Mouse (Mus musculus) intestine, embryonic 15.5 days (tissue): ENCODE results near the gene Dlat. TPM values are rescaled to one million over a fixed set of nuclear protein-coding genes. Genes with fewer than 3 reads are reported as not detected.
A peak's percentile ranks its signal among the peaks of the same experiment; 100 is the strongest.
"Not testable (repeated sequence)": the region's sequence is repeated elsewhere in the genome, so short reads cannot be mapped to it uniquely, and the experiment has no call there.

Experiments used
- ATAC-seq: fragments of 200-750 bp; cut with Nextera tagmentation; 2 replicates; pipeline ENCODE4 v1.8.0; 2017; ENCODE audit warnings: moderate TSS enrichment, moderate library complexity
- H3K27ac ChIP-seq: fragments of 300-500 bp; sonication (generic); 2 replicates; pipeline ENCODE4 v1.5.1; 2015; ENCODE audit warnings: mild to moderate bottlenecking, inconsistent platforms
- H3K27me3 ChIP-seq: fragments of 300-500 bp; sonication (generic); replicated peaks from 2 replicates; pipeline ENCODE4 v1.6.1; 2015; ENCODE audit warnings: inconsistent platforms
- H3K36me3 ChIP-seq: fragments of 300-500 bp; sonication (generic); 2 replicates; pipeline ENCODE4 v1.6.1; 2015; ENCODE audit warnings: inconsistent platforms
- H3K4me1 ChIP-seq: fragments of 300-500 bp; sonication (generic); replicated peaks from 2 replicates; pipeline ENCODE4 v1.6.1; 2015; ENCODE audit warnings: inconsistent platforms
- H3K4me2 ChIP-seq: fragments of 300-500 bp; sonication (generic); replicated peaks from 2 replicates; pipeline ENCODE4 v1.6.1; 2015; ENCODE audit warnings: mild to moderate bottlenecking, inconsistent platforms
- H3K4me3 ChIP-seq: fragments of 300-500 bp; sonication (generic); replicated peaks from 2 replicates; pipeline ENCODE4 v1.5.1; 2015; ENCODE audit warnings: inconsistent platforms
- H3K9ac ChIP-seq: fragments of 300-500 bp; sonication (generic); 2 replicates; pipeline ENCODE4 v1.6.1; 2015; ENCODE audit warnings: inconsistent platforms
- H3K9me3 ChIP-seq: fragments of 300-500 bp; sonication (generic); 2 replicates; pipeline ENCODE4 v1.6.1; 2016; ENCODE audit warnings: inconsistent platforms
- WGBS: fragments of 180-500 bp; shearing (Covaris S2); methylation state at CpG from one replicate; pipeline ENCODE4 v1.1.7; 2015; 5-methylcytosine and 5-hydroxymethylcytosine counted together
- polyA plus RNA-seq: library from polyadenylated mRNA; unstranded; fragments of >200 nt; fragmentation: Nextera tagmentation; extraction: Ambion mirVana; gene quantifications from 2 replicates; pipeline ENCODE4 v1.2.1, GENCODE M21; 2015

Dlat gene
- polyA plus RNA-seq, 1 experiment from 2014 or later, result 63.5 TPM

GRCm38 (mm10) chr9:50646826-50647370 is 12.7 kb downstream of the Dlat start:
- peaks cover 19% of the 10 kb centered on the region for H3K36me3 ChIP-seq
- 84% methylated on average over 10 of the region's 10 CpGs for WGBS

DNA sequence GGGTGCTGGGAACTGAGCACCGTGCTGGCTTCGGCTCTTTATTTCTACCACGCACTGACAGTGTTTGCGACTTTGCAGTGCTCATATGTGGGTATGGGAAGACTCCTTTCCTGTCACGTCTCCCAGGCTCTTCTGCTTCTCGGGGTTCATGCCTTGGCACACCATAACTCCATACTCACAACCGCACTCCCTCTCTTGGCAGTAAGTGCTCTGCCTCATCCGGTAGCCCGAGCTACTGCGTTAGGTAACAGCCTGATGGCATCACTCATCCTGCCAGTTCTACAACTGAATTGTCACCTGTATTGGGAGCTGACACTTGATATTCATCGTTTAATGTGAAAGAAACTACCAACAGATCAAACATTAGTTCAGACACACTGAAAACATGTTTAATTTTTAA is 25.3 kb downstream of the Dlat start:
- peaks cover 14% of the 10 kb centered on the region for H3K36me3 ChIP-seq
- no peak overlapping the region for H3K4me3 ChIP-seq
- ATAC-seq, result no peak
- no peaks in the 10 kb centered on the region for H3K4me1 ChIP-seq
- H3K9me3 ChIP-seq, result no peaks in the 10 kb centered on the region
- H3K4me2 ChIP-seq, result no peak overlapping the region
- H3K27me3 ChIP-seq, result no peaks in the 10 kb centered on the region
- 93% methylated on average over 11 of the region's 11 CpGs for WGBS
- H3K9ac ChIP-seq, result no peak overlapping the region
- no peak overlapping the region for H3K27ac ChIP-seq

More at GRCm38 (mm10) chr9:50646826-50647370, 12.7 kb downstream of the Dlat start:
- no peak overlapping the region for H3K4me2 ChIP-seq
- no peak overlapping the region for H3K9ac ChIP-seq
- ATAC-seq, result no peak
- H3K27ac ChIP-seq, result no peak overlapping the region
- no peak overlapping the region for H3K4me3 ChIP-seq
- no peaks in the 10 kb centered on the region for H3K9me3 ChIP-seq
- no peaks in the 10 kb centered on the region for H3K4me1 ChIP-seq
- H3K27me3 ChIP-seq, result no peaks in the 10 kb centered on the region

- peaks cover 14% of the 10 kb centered on the region for H3K36me3 ChIP-seq
Measured at GRCm38 (mm10) chr9:50633059-50633458, 26.5 kb downstream of the Dlat start.

GRCm38 (mm10) chr9:50632016-50632688 is 27.4 kb downstream of the Dlat start:
- no peak overlapping the region for H3K4me2 ChIP-seq
- H3K4me1 ChIP-seq, result no peaks in the 10 kb centered on the region
- H3K36me3 ChIP-seq, result peaks cover 14% of the 10 kb centered on the region
- peak; percentile 36; the same call in 1 of the 2 replicates for ATAC-seq
- no peaks in the 10 kb centered on the region for H3K27me3 ChIP-seq
- no peak overlapping the region for H3K4me3 ChIP-seq
- no peak overlapping the region for H3K9ac ChIP-seq
- 84% methylated on average over 6 of the region's 6 CpGs for WGBS
- H3K27ac ChIP-seq, result no peak overlapping the region
- no peaks in the 10 kb centered on the region for H3K9me3 ChIP-seq

More at GRCm38 (mm10) chr9:50633059-50633458, 26.5 kb downstream of the Dlat start:
- H3K4me2 ChIP-seq, result no peak overlapping the region
- H3K4me1 ChIP-seq, result no peaks in the 10 kb centered on the region
- H3K27me3 ChIP-seq, result no peaks in the 10 kb centered on the region
- H3K9ac ChIP-seq, result no peak overlapping the region
- WGBS, result 70% methylated on average over 2 of the region's 2 CpGs
- H3K9me3 ChIP-seq, result no peaks in the 10 kb centered on the region
- no peak overlapping the region for H3K27ac ChIP-seq
- no peak for ATAC-seq
- H3K4me3 ChIP-seq, result no peak overlapping the region

GRCm38 (mm10) chr9:50630903-50631302 is 28.7 kb downstream of the Dlat start:
- not testable (repeated sequence) for H3K9ac ChIP-seq, H3K4me2 ChIP-seq, H3K27ac ChIP-seq, ATAC-seq, H3K9me3 ChIP-seq, H3K27me3 ChIP-seq, H3K4me3 ChIP-seq, H3K4me1 ChIP-seq
- 93% methylated on average over 6 of the region's 8 CpGs for WGBS
- peaks cover 14% of the 10 kb centered on the region; the same call in 1 of the 2 replicates for H3K36me3 ChIP-seq

- H3K9ac ChIP-seq, result no peak overlapping the region
- ATAC-seq, result no peak
- 0 out of 2 replicates have a peak, but pooled peaks cover 2% of the 10 kb centered on the region for H3K4me1 ChIP-seq
- no peaks in the 10 kb centered on the region for H3K27me3 ChIP-seq
- 60% methylated on average over 9 of the region's 9 CpGs for WGBS
- no peak overlapping the region for H3K27ac ChIP-seq
- H3K4me3 ChIP-seq, result peak overlapping the region; percentile 100
- peak overlapping the region; percentile 71 for H3K4me2 ChIP-seq
- H3K9me3 ChIP-seq, result no peaks in the 10 kb centered on the region
- peaks cover 10% of the 10 kb centered on the region for H3K36me3 ChIP-seq
Measured at GRCm38 (mm10) chr9:50617794-50618330, 41.7 kb downstream of the Dlat start.

- ATAC-seq, result peak; percentile 96
- Histone ChIP-seq H3K9ac (peak within 1 kb of the TSS; percentile 98), H3K27ac (peak within 1 kb of the TSS; percentile 96), H3K4me1 (0 out of 2 replicates have a peak, but pooled peaks cover 2% of the 10 kb centered on the region), H3K27me3 (no peaks in the 10 kb centered on the region), H3K4me2 (peak within 1 kb of the TSS; percentile 71), H3K9me3 (no peaks in the 10 kb centered on the region), H3K4me3 (peak within 1 kb of the TSS; percentile 100), H3K36me3 (peaks cover 12% of the 10 kb centered on the region)
- under 1% methylated on average over 81 of the region's 81 CpGs for WGBS
Measured at GRCm38 (mm10) chr9:50616766-50617603, 42.6 kb downstream of the Dlat start, which contains the start of the genes Pih1d2 and Nkapd1. Gene Pih1d2 (plus strand): TSS chr9:50617321. Gene Nkapd1 (minus strand): TSS chr9:50617464.

GRCm38 (mm10) chr9:50616161-50616560 is 43.4 kb downstream of the Dlat start:
- Histone ChIP-seq H3K4me3 (peak overlapping the region; percentile 100), H3K4me1 (0 out of 2 replicates have a peak, but pooled peaks cover 2% of the 10 kb centered on the region), H3K36me3 (peaks cover 12% of the 10 kb centered on the region), H3K27ac (peak overlapping the region; percentile 96; the same call in 1 of the 2 replicates), H3K27me3 (no peaks in the 10 kb centered on the region), H3K9me3 (no peaks in the 10 kb centered on the region), H3K4me2 (peak overlapping the region; percentile 71), H3K9ac (peak overlapping the region; percentile 98)
- no peak for ATAC-seq
- WGBS, result 37% methylated on average over 11 of the region's 11 CpGs

DNA sequence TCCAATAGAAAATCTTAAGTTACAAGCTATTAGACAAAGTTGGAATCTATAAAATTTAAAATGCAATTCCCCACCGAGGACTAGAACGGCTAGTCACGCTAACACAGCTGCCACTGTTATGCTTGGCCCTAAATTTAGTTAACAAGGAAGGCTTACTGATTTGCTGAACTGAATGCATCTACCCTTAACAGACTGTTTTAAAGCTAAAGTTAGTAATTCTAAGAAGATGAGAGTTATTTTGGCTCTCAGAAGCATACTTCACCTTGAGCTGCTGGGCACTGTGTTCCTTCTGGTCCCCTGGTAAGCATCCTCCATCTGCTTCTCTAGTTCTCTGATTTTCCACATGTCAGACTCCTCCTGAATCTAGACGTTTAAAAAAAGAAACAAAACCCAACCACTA is 47.5 kb downstream of the Dlat start:
- WGBS, result 90% methylated on average over 4 of the region's 4 CpGs
- Histone ChIP-seq H3K4me2 (no peak overlapping the region), H3K27ac (no peak overlapping the region), H3K4me1 (no peaks in the 10 kb centered on the region), H3K9ac (no peak overlapping the region), H3K4me3 (no peak overlapping the region), H3K36me3 (peaks cover 19% of the 10 kb centered on the region), H3K9me3 (no peaks in the 10 kb centered on the region), H3K27me3 (no peaks in the 10 kb centered on the region)
- no peak for ATAC-seq

DNA sequence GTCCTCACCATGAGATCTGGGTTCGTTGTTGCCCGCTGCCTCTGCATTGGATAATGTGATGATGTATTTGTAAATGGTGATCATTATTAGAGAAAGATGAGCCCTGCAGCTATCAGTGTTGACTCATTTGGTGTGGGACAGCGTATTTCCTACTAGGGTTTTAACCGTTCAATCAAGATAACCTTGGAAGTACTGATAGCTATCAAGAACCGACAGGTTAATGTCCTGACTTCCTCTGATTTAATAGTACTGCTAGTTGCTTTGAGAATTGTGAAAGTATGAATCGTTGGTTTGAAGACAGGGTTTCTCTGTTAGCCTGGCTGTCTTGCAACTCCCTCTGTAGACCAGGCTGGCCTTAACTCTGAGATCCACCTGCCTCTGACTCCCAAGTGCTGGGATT is 55.2 kb downstream of the Dlat start:
- peaks cover 7% of the 10 kb centered on the region; the same call in 1 of the 2 replicates for H3K36me3 ChIP-seq

GRCm38 (mm10) chr9:50603998-50604324 is 55.6 kb downstream of the Dlat start:
- H3K4me1 ChIP-seq, result peaks cover 10% of the 10 kb centered on the region
- H3K4me2 ChIP-seq, result peak overlapping the region; percentile 61
- peak overlapping the region; percentile 86 for H3K9ac ChIP-seq
- WGBS, result under 1% methylated on average over 24 of the region's 24 CpGs
- peak overlapping the region; percentile 87 for H3K27ac ChIP-seq
- H3K4me3 ChIP-seq, result peak overlapping the region; percentile 70
- no peaks in the 10 kb centered on the region for H3K9me3 ChIP-seq
- H3K36me3 ChIP-seq, result peaks cover 7% of the 10 kb centered on the region; the same call in 1 of the 2 replicates
- peak; percentile 86 for ATAC-seq
- no peaks in the 10 kb centered on the region for H3K27me3 ChIP-seq

More for the DNA sequence above, 55.2 kb downstream of the Dlat start:
- Histone ChIP-seq H3K4me1 (peaks cover 10% of the 10 kb centered on the region), H3K4me3 (peak overlapping the region; percentile 70), H3K27me3 (no peaks in the 10 kb centered on the region), H3K9me3 (no peaks in the 10 kb centered on the region), H3K27ac (peak overlapping the region; percentile 87; the same call in 1 of the 2 replicates), H3K4me2 (peak overlapping the region; percentile 61), H3K9ac (peak overlapping the region; percentile 86)
- no peak; the same call in 1 of the 2 replicates for ATAC-seq
- 1% methylated on average over 6 of the region's 6 CpGs for WGBS
